Mouse (Mus musculus): ENCODE measurements around the gene Kctd7.

DNA sequence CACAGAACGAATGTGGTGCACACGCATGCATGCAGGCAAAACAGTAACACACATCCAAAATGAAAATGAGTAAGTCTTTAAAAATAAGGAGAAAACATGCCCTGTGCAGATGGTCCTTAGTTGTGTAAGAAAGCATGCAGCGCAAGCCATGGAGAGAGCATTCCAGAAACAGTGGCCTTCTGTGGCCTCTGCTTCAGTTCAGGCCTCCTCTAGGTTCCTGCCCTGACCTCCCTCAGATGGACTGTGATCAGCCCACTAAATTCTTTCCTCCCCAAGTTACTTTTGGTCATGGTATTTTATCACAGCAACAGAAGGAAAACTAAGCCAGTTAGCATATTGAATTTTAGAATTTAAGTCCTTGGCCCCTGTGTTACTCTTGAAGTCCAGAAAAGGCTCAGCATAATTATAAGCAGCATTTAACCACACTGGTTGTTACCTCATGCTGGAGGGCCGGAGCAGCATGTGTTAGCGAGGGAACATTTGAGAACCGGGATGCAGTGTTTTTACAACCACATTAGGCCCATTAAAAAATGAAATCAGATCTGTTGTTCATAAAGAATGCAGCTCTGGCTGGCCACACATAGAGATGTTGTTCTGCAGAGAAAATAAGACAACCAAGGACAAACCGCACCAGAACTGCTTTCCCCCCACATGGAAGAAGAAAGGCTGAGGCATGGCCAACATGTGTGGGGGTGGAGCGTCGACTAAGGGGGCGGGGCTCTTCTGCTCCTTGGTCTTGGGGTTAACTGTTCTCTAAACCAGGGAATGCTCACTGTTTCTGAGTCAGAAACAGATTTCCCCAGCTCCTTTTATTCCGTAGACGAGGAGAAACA, 33.8 kb upstream of the Kctd7 start:
- TF ChIP-seq POLR2A (IDR thresholded peaks at IDR 0.05; ENCODE audit: low read depth, low read length) (no peak), CTCF (IDR thresholded peaks at IDR 0.05; ENCODE audit: borderline replicate concordance, insufficient read depth, low read length) (no peak)
